Mouse (Mus musculus): ENCODE measurements around the gene Gngt2.

The Gngt2 gene

GRCm38 (mm10) chr11:95837059-95837458 is at the start of gene Gngt2:
Gene Gngt2, plus strand, starts transcription at chr11:95837216.
- no peak for DNase-seq (ENCODE audit: low read depth)

- peak; percentile 29 for DNase-seq (ENCODE audit: low read depth)
These were observed 47.5 kb upstream of the Gngt2 start for GRCm38 (mm10) chr11:95789451-95789891.

- no peak for DNase-seq (ENCODE audit: low read depth)
These were observed 45.2 kb upstream of the Gngt2 start for GRCm38 (mm10) chr11:95791787-95792186.

- DNase-seq (ENCODE audit: low read depth), result no peak
These were observed 44.0 kb upstream of the Gngt2 start for GRCm38 (mm10) chr11:95792950-95793509.

DNA sequence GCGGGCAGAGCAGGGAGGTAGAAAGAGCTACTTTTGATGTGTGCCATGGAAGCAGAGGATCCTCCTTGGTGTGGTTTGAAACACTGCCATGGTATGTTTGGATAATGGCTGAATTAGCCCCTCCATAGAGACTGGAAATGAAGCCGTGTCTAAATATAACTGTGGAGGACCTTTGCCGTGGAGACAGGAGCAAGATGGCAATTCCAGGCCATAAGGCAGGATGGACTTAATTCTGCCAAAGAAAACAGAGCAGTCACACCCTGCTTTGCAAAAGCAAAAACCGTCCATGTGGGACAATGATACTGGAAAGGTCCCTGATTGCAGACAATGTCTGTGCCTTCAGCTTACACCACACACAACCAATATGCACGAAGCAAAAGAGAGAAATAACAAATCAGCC is 42.8 kb upstream of the Gngt2 start:
- DNase-seq (ENCODE audit: low read depth), result no peak

DNA sequence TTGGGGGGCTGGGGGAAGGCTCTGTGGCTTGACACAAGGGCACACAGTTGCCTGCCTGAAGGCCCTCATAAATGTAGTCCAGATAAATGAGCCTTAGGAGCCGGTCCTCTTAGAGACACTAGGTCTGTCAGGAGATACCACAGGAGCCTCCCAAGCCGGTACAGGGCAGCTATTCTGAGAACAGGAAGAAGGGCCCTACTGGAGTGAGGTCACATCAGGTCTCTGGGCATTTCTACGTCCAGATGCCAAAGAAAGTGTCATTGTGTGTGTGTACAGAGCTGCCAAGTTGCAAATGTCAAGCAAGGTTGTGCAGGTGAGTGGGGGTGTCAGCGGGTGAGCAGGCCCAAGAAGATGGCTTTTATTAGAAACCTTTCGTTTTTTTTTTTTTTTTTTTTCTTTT is 41.4 kb upstream of the Gngt2 start:
- DNase-seq (ENCODE audit: low read depth), result no peak

DNA sequence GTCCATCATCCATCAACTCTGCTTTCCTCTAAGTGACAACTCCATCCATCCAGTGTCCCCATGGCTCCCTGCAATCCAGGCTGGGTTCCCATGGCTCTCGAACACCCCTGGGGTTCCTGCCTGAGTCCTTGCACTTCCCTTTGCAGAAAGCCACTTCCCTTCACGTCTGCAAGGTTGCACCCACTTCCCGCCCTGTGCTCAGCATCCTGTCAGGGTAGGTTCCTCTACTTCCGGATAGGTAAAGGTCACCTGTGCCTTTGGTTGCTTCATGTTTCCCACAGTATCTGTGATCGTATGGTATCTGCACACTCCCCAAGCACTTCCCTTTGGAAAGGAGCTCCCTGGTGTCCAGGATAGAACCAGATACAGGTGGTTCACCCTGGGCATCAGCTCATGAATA is 32.0 kb upstream of the Gngt2 start:
- DNase-seq (ENCODE audit: low read depth), result no peak

GRCm38 (mm10) chr11:95805527-95805926 is 31.5 kb upstream of the Gngt2 start:
- DNase-seq (ENCODE audit: low read depth), result peak; percentile 66

- DNase-seq (ENCODE audit: low read depth), result no peak
These were observed 29.1 kb upstream of the Gngt2 start for GRCm38 (mm10) chr11:95807884-95808283.

GRCm38 (mm10) chr11:95808448-95809011 is 28.5 kb upstream of the Gngt2 start:
- DNase-seq (ENCODE audit: low read depth), result no peak

DNA sequence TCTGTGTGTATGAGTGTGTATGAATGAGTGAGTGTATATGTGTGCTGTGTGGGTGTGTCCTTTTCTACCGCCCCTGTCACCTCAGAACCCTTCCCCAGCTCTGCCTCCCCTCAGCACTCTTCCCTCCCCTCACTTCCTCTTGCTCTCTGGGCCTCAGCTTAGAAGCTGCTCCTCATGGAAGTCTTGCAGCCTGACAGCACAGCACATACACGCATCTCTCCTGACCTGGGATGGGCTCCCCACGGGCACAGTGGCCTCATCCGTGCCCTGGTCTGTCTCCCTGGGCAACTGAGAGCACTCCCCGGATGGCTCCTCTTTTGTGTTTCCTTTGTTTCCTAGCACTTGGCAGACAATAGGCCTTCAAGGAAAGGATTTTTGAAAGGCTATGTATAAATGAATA is 27.4 kb upstream of the Gngt2 start:
- DNase-seq (ENCODE audit: low read depth), result no peak

DNA sequence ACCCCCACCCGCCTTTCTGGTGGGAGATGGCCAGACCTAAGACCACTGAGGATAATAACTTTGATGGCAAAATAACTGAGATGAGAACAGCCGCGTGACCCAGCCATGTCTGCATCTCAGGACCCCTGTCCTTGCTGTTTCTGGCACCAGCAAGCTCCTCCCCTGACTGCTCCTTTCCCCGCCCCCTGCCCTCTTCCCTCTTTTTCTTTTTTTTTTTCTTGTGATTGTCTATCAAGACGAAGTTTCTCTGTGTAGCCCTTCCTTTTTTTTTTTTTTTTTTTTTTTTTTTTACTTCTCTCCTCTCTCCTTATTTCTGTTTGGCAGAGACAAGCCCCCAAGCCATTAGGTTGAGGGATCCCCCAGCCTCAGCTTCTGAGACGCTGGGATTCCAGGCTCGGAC is 26.2 kb upstream of the Gngt2 start:
- no peak for DNase-seq (ENCODE audit: low read depth)

DNA sequence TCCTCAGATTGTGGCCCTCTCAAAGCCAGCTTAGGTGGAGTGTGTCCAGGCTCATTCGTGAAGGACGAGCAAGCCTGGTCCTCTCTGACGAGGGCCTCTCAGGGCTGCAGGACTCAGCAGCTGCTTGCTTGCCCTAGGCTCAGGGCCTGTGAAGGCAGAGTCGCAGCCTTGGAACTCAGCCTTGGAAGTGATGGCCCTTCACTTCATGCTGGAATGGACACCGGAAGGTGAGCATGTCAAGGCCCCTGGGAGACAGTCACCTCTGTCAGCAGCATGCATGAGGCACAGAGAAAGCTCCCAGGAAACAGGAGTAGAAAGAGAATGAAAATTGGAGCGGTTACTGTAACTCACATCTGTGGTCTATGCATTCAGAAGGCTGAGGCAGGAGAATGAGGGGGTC is 25.3 kb upstream of the Gngt2 start:
- DNase-seq (ENCODE audit: low read depth), result no peak

DNA sequence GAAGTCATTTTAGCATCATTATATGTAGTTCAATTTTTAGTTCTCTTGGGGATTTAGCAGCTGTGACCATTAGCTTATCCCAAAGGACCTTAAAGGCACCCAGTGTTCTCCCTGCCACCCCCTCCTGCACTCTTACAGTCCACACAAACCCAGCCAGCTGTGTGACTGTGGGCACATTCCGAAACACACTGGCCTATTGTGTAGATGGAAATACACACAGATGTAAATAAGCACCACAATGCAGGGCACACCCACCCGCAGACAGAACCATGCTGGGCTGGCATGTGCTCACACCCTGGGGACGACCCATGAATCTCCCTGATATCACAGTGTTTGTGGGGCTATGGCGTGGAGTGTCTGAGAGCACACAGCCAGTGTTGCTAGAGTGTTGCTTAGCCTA is 24.8 kb upstream of the Gngt2 start:
- no peak for DNase-seq (ENCODE audit: low read depth)

DNA sequence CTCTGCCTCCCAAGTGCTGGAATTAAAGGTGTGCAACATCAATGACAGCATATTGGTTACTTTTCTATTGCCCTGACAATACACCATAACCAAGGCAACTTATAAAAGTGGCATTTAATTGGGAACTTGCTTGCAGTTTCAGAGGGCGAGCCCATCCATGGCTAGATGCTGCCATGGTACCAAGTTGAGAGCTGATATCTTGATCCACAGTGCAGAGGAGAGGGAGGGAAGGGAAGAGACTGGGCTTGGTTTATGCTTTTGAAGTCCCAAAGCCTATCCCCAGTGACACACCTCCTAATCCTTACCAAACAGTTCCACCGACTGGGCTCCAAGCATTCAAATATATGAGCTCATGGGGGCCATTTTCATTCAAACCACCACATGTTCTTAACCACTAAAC is 22.9 kb upstream of the Gngt2 start:
- DNase-seq (ENCODE audit: low read depth), result no peak

DNA sequence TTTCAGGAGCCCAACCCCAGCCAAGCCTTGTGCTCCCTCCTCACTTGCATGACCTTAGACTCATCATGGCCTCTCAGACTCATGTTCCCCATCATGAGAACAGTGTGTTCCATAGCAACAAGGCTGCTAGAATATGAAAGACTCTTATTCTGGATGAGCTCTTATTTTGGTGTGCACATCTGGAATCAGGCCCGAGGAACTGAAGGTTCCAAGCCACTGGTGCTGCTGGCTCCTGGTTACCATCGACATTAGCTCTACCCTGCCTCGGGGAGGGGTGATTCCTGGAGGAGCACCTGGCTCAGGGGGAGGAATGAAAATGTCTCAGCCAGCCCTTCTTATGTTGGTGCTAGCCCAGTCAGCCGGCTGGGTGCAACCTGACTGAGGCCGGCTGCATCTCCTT is 22.2 kb upstream of the Gngt2 start:
- no peak for DNase-seq (ENCODE audit: low read depth)

- DNase-seq (ENCODE audit: low read depth), result no peak
These were observed 21.6 kb upstream of the Gngt2 start for GRCm38 (mm10) chr11:95815412-95815811.

GRCm38 (mm10) chr11:95819138-95819537 is 17.9 kb upstream of the Gngt2 start:
- no peak for DNase-seq (ENCODE audit: low read depth)

- DNase-seq (ENCODE audit: low read depth), result no peak
These were observed 15.5 kb upstream of the Gngt2 start for GRCm38 (mm10) chr11:95821511-95821910.

GRCm38 (mm10) chr11:95822437-95822836 is 14.6 kb upstream of the Gngt2 start:
- DNase-seq (ENCODE audit: low read depth), result no peak

DNA sequence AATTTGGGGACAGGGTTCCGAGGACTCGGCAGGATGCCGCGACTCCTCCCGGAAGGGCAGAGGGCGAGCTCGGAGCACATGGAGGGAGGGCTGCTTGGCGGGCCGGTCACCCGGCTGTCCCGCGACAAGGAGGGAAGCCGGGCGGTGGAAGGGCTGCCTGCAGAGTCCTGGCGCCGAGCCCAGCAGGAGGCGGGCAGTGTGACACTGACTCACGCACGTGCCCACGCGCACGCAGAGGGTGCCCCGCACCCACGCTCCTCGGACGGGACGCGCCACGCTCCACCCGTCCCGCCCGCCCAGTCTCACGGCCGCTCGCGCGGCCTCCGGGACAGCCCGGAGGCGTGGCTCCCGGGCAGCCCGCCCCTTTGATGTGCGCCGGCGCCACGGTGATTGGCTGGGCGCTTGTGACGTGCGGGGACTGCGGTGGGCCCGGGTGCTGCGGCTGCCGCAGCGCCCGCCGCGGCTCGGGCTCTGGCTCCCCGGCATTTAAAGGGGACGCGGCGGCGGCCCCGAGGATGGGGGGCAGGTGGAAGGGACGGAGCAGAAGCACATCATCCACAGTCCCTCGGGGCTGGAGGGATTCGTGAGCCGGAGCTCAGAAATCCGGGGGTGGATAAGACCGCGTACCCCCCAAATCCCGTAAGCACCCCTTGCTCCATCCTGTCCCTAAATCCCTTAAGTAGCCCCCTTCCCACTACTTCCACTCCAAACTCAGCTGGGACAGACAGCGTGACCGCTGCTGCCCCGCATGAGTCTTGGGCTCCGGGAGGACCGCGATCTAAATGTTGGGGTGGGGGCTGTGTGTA is 12.7 kb upstream of the Gngt2 start, which contains the start of gene Phospho1:
Gene Phospho1, plus strand, starts transcription at position 429 of the 806 bp plus-strand sequence.
- DNase-seq (ENCODE audit: low read depth), result peak; percentile 88

- DNase-seq (ENCODE audit: low read depth), result no peak
These were observed 12.2 kb upstream of the Gngt2 start for GRCm38 (mm10) chr11:95824877-95825243.

GRCm38 (mm10) chr11:95825625-95826024 is 11.4 kb upstream of the Gngt2 start:
- no peak for DNase-seq (ENCODE audit: low read depth)
